Mouse (Mus musculus) hematopoietic stem cell, adult 5-6 weeks (primary cell): ENCODE data around the gene Tssk3. TPM values are rescaled to one million over a fixed set of nuclear protein-coding genes. Genes with fewer than 3 reads are reported as not detected.
A peak's percentile ranks its signal among the peaks of the same experiment; 100 is the strongest.
"Not testable (repeated sequence)": the region's sequence is repeated elsewhere in the genome, so short reads cannot be mapped to it uniquely, and the experiment has no call there.

Source experiments
- ATAC-seq, 2 experiments: fragments of 125-278 bp in 1 of 2; replicated peaks in 1 of 2; 2 replicates each; pipeline ENCODE4 v1.8.0; 2016 to 2017; ENCODE audit warnings: inconsistent platforms in 2 of 2, mild to moderate bottlenecking in 2 of 2, moderate number of reproducible peaks in 2 of 2, low read depth in 1 of 2, moderate TSS enrichment in 1 of 2; ENCODE audit not compliant: low FRiP score in 2 of 2, poor library complexity in 2 of 2, severe bottlenecking in 2 of 2, insufficient read depth in 1 of 2, low TSS enrichment in 1 of 2
- total RNA-seq: library from RNA; stranded (forward); fragments of 172-1452, 232-1000 nt; gene quantifications from 2 replicates; pipeline ENCODE4 v1.2.3, GENCODE M21; 2017

Gene Tssk3
- total RNA-seq = not detected in 2 replicates

GRCm38 (mm10) chr4:129490972-129491880 lies at the start of gene Tssk3, which contains the start of gene Fam229a:
Tssk3 (minus strand) TSS chr4:129491022.
Fam229a (plus strand) TSS chr4:129491190.
- 0 out of 4 replicates have a peak, but pooled peaks of 1 of the 2 experiments have one; percentile 30 for ATAC-seq

- no peak for ATAC-seq
Measured at GRCm38 (mm10) chr4:129540012-129540411, 49.2 kb upstream of the Tssk3 start.

- not testable (repeated sequence) for ATAC-seq
Measured at GRCm38 (mm10) chr4:129528901-129529300, 38.1 kb upstream of the Tssk3 start.

- ATAC-seq = no peak
Measured at GRCm38 (mm10) chr4:129525889-129526288, 35.1 kb upstream of the Tssk3 start.

GRCm38 (mm10) chr4:129525338-129525737 lies 34.5 kb upstream of the Tssk3 start:
- ATAC-seq = no peak

GRCm38 (mm10) chr4:129518519-129518918 lies 27.7 kb upstream of the Tssk3 start:
- no peak for ATAC-seq

- ATAC-seq = no peak
Measured at GRCm38 (mm10) chr4:129516925-129517324, 26.1 kb upstream of the Tssk3 start.

GRCm38 (mm10) chr4:129514300-129514898 lies 23.6 kb upstream of the Tssk3 start:
- ATAC-seq = peak; percentile 34 to 55; a peak in 2 of 4 replicates

- ATAC-seq = no peak
Measured at GRCm38 (mm10) chr4:129513891-129514290, 23.1 kb upstream of the Tssk3 start.

GRCm38 (mm10) chr4:129513086-129513767 lies 22.4 kb upstream of the Tssk3 start, which contains the start of gene Marcksl1:
Marcksl1 (plus strand) TSS chr4:129513581.
- peak; percentile 75 for ATAC-seq

- no peak for ATAC-seq
Measured at GRCm38 (mm10) chr4:129511413-129512096, 20.7 kb upstream of the Tssk3 start.

GRCm38 (mm10) chr4:129510723-129511412 lies 20.0 kb upstream of the Tssk3 start:
- no peak for ATAC-seq

- no peak for ATAC-seq
Measured at GRCm38 (mm10) chr4:129509650-129510049, 18.8 kb upstream of the Tssk3 start.

- ATAC-seq = no peak
Measured at GRCm38 (mm10) chr4:129508834-129509600, 18.2 kb upstream of the Tssk3 start.

GRCm38 (mm10) chr4:129508237-129508515 lies 17.4 kb upstream of the Tssk3 start:
- no peak for ATAC-seq

- ATAC-seq = no peak
Measured at GRCm38 (mm10) chr4:129507434-129508236, 16.8 kb upstream of the Tssk3 start.
